Mouse (Mus musculus) macrophage (primary cell): Measurements from ENCODE around the gene Mc1r. TPM values are rescaled to one million over a fixed set of nuclear protein-coding genes. Genes with fewer than 3 reads are reported as not detected.

Source experiments
- H3K27ac ChIP-seq: fragments of 350-480 bp; formaldehyde crosslinking; 2 replicates; pipeline ENCODE4 v1.9.0; 2021
- H3K36me3 ChIP-seq: fragments of 350-480 bp; formaldehyde crosslinking; 2 replicates; pipeline ENCODE4 v1.9.0; 2021; ENCODE audit errors: inconsistent target
- H3K4me3 ChIP-seq: fragments of 350-480 bp; formaldehyde crosslinking; 2 replicates; pipeline ENCODE4 v1.9.0; 2021; ENCODE audit errors: inconsistent target
- H3K79me2 ChIP-seq: fragments of 350-480 bp; formaldehyde crosslinking; 2 replicates; pipeline ENCODE4 v1.9.0; 2021; ENCODE audit errors: inconsistent target
- WGBS: methylation state at CpG from one replicate; pipeline ENCODE4 v1.1.7; 2026; ENCODE audit warnings: inconsistent platforms; ENCODE audit not compliant: missing documents; 5-methylcytosine and 5-hydroxymethylcytosine counted together
- polyA plus RNA-seq: library from polyadenylated mRNA; stranded (reverse); fragments of 250-400 nt; gene quantifications from 3 replicates; pipeline ENCODE4 v1.2.4, GENCODE M21; 2018; ENCODE audit warnings: inconsistent platforms
- total RNA-seq, 78 experiments: library from RNA; depleted of rRNA; stranded (reverse); fragments of 250-400 nt; gene quantifications; 1 replicate in 9 of 78; 2 replicates in 24 of 78; 3 replicates in 43 of 78; 4 replicates in 2 of 78; pipeline ENCODE4 v1.2.4; 2018; ENCODE audit warnings: inconsistent platforms in 56 of 78

The Mc1r gene
- total RNA-seq (2018; cell fraction: chromatin; rRNA removed) = not detected
- not detected for total RNA-seq (2018; cell fraction: cytosol; rRNA removed)
- under 1 TPM in 3 of 26 experiments, not detected in 23; 0.18 to 0.65 (median 0.29) TPM for total RNA-seq (2018; cell fraction: nucleus; rRNA removed)
- polyA plus RNA-seq = not detected in 3 replicates

DNA sequence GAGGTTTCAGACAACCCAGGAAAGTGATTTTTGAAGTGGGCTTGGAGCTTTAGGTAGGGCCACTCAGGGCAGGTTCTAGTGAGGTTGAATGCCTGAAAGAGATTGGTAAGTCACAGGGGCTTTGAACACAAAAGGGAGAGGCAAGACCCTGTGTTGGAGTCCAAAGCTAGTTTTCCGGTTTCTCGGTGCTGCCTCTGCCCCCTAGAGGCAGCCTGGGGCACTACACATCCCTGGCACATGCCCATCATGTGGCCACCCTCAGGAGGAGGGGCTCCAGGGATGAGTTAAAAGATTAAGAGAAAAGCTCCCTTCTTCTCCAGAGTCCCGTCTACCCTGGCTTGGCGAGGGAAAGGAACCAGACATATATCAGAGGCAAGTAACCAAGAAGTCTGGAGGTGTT, at the start of gene Mc1r:
TSS of gene Mc1r (plus strand) at position 322 of the 400 bp plus-strand sequence.
- H3K4me3 ChIP-seq = no peak within 1 kb of the TSS
- peaks cover 5% of the 10 kb centered on the region for H3K36me3 ChIP-seq
- 16% methylated on average over 4 of the region's 4 CpGs for WGBS
- no peak within 1 kb of the TSS for H3K27ac ChIP-seq
- H3K79me2 ChIP-seq = no peaks in the 10 kb centered on the region

DNA sequence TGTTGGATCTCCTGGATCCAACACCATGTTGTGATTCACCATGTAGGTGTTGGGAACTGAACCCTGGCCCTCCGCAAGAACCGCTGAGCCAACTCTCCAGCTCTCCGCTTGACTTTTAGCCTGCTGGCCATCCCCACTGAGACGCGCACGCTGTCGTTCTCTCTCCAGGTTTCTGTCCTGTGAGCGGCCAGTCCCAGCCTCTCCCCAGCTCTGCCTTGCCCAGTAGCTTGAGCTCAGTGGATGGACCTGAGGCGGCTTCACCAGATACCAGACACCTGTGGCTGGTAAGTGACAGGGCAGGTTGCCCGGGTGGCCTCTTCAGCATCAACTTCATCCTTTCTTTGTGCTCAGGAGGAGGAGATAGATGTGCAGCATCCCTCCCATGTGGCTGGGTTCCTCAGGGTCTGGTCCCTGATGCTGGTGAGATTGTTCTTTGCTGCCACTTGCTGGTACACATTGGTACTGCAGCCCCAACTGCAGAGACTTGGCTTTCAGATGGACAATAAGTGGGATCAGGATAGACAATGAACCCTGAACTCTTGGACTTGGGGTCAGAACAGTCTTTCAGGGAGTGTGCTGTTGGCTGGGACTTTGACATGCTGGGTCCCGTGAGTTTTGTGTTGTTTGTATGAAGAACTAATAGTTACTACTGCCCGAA, 45.7 kb upstream of the Mc1r start:
- no peaks in the 10 kb centered on the region for H3K79me2 ChIP-seq
- H3K4me3 ChIP-seq = no peak overlapping the region
- WGBS = 63% methylated on average over 12 of the region's 12 CpGs
- no peak overlapping the region for H3K27ac ChIP-seq
- no peaks in the 10 kb centered on the region for H3K36me3 ChIP-seq

DNA sequence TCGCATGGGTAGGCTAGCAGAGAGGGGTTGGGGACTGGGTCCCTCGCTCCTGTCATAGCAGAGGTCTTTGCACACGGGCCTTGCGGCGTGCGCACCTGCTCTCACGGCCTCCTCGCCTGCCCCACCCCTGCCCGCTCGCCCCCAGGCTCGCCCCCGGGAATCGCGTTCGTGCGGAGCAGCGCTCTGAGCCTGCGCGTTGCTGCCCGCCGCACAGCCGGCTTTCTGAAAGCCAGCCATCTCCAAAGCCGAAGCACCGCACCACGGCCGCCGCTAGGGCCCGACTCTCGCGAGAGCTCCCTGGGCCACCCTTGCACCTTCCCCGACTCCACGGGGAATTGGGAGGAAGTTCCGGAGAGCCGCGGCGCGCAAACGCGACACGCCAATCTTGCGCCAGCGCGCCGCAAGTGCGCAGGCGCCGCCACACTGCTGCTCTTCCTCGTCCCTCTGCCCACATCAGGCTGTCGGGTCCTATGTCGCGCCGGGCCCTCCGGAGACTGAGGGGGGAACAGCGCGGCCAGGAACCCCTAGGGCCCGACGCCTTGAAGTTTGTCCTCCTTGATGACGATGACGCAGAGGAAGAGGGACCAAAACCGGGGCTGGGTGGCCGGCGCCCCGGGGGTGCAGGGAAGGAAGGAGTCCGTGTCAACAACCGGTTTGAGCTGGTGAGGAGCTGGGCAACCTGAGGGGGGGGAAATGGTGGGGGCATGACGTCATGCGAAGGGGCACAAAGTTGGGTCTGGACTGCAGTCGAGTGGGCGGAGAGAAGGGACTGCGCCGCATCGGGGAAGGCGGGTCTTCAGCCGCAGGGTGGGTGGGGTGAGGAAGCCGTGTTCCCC, 33.3 kb upstream of the Mc1r start, which contains the start of gene Tcf25:
TSS of gene Tcf25 (plus strand) at position 351 of the 836 bp plus-strand sequence.
- under 1% methylated on average over 57 of the region's 75 CpGs for WGBS
- Histone ChIP-seq H3K36me3 (no peaks in the 10 kb centered on the region), H3K27ac (peak within 1 kb of the TSS; percentile 90), H3K79me2 (peaks cover 49% of the 10 kb centered on the region), H3K4me3 (peak within 1 kb of the TSS; percentile 76)

DNA sequence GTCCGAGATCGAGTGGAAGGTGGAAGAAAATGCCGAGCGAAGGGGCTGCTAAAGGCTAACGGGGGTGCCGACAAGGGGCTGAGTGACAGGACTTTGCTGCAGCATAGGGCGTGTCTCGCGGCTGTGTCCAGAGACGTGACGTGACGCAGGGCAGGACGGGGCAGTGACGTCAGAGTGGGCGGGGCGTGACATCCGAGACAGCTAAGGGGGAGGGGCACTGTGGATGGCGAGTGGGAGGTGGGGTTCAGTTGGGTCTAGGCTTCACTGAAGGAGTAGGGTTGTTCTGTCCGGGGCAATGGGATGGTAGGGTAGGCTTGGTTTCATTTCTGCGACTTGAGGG, 32.7 kb upstream of the Mc1r start:
- WGBS = under 1% methylated on average over 20 of the region's 20 CpGs

DNA sequence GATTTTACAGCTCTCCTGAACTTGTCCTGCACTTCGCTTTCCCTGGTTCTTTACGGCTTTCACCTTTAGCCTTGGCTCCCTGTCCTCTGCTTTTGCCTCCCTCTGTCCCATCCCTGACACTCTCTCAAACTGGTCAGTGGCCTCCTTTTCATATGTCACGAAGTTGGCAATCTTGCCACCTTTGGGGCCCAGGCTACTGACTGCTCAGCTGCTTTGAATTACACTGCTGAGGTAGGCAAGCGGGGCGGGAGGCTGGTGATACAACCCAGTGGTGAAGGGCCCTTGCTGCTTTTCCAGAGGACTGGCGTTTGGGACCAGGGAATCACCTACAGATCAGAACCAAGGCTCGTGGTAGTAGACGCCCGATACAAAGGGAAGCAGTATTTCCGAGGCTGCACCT, 31.2 kb upstream of the Mc1r start:
- Histone ChIP-seq H3K36me3 (peaks cover 13% of the 10 kb centered on the region; the same call in 1 of the 2 replicates), H3K27ac (no peak overlapping the region), H3K4me3 (no peak overlapping the region), H3K79me2 (peaks cover 70% of the 10 kb centered on the region)
- 96% methylated on average over 10 of the region's 10 CpGs for WGBS

More for the DNA sequence above, 32.7 kb upstream of the Mc1r start:
- Histone ChIP-seq H3K27ac (peak overlapping the region; percentile 90), H3K79me2 (peaks cover 55% of the 10 kb centered on the region), H3K4me3 (peak overlapping the region; percentile 76), H3K36me3 (no peaks in the 10 kb centered on the region)

DNA sequence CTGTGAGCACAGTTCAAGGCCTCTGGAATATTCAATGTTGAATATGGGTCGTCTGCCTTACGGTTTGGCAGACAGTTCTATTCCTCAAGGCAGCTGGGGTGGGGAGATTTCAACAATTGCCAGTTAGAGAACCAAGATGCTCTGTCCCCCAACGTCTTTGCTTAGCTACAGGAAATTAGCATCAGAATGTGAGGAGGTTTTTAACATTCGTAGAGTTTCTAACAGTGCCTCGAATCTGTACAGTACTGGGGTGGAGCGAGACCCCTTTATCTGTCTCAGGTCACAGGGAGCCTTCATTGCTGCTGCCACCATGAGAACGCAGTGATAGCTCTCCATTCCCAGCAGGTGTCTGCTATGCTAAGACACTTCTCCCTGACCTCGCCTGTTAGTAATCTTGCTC, 30.8 kb upstream of the Mc1r start:
- Histone ChIP-seq H3K4me3 (no peak overlapping the region), H3K36me3 (peaks cover 17% of the 10 kb centered on the region; the same call in 1 of the 2 replicates), H3K27ac (no peak overlapping the region), H3K79me2 (peaks cover 74% of the 10 kb centered on the region)
- WGBS = 85% methylated on average over 7 of the region's 8 CpGs

DNA sequence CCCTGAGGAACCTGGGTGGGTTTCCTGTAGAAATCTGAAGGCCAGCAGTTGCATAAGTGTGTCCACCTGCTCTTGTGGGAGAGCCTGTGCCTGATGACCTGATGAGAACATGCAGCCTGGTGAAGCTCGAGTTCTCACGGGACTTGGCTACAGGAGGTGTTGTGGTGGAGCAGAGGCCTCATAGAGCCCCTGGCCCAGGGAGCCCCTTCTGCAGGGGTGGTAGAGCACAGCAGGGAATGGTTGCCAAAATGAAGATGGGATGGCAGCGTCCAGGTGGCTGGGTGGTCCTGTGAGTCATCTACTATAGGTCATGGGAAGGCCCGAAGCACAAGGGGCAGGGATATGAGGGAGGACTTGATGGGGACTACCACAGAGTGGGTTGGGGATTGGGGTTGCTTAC, 25.2 kb upstream of the Mc1r start:
- 99% methylated on average over 4 of the region's 4 CpGs for WGBS
- Histone ChIP-seq H3K79me2 (peaks cover 51% of the 10 kb centered on the region), H3K27ac (no peak overlapping the region), H3K4me3 (no peak overlapping the region), H3K36me3 (peaks cover 73% of the 10 kb centered on the region)

DNA sequence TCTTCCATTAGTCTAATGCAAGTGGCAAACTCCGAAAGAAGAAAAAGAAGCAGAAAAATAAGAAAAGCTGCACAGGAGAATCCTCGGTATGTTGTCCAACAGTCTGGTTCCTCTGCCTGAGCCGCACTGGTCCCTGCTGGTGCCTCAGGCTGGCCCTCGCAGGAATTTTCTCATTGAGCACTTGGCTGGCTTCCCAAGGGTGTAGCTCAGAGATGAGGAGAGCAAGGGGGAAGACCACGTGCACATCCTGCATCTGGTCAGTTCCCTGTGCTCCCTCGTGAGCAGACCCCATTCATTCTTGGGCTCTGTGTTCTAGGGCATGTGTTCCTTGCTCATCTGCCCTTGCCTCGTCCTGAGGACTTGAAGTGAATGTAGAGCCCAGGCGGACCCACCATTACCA, 24.4 kb upstream of the Mc1r start:
- Histone ChIP-seq H3K79me2 (peaks cover 43% of the 10 kb centered on the region), H3K27ac (no peak overlapping the region), H3K4me3 (no peak overlapping the region), H3K36me3 (peaks cover 81% of the 10 kb centered on the region)
- WGBS = 98% methylated on average over 8 of the region's 8 CpGs

DNA sequence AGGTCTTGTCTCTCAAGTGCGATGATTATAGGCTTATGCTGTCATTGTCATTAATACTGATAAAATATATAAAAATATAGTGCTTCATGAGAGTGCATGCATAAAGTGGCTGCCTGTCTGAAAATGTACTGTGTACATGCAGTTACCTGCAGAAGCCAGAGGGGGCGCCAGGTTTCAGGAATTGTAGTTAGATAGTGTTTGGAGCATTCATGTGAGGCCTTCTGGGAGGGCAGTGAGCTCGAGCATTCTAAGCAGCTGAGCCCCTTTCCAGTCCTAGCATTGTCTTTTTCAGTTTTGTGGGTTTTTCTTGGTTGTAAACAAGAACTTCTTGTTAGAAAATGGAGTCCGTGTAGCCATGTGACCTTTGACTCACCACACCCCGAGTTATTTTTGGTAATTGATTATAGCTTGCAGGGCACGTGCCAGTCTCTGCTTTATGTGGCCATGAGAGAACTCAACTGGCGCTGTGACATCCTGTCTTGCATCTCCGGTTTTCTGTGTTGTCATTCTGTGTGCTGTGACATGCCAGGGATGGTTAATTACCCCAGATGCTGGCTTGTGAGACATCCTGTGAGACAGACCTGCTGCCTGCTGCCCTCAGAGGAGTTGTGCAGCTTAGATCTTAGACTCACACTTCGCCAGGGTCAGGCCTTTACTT, 21.9 kb upstream of the Mc1r start:
- peaks cover 99% of the 10 kb centered on the region for H3K36me3 ChIP-seq
- peaks cover 18% of the 10 kb centered on the region for H3K79me2 ChIP-seq
- 71% methylated on average over 9 of the region's 9 CpGs for WGBS
- peak overlapping the region; percentile 12; the same call in 1 of the 2 replicates for H3K27ac ChIP-seq
- H3K4me3 ChIP-seq = no peak overlapping the region

DNA sequence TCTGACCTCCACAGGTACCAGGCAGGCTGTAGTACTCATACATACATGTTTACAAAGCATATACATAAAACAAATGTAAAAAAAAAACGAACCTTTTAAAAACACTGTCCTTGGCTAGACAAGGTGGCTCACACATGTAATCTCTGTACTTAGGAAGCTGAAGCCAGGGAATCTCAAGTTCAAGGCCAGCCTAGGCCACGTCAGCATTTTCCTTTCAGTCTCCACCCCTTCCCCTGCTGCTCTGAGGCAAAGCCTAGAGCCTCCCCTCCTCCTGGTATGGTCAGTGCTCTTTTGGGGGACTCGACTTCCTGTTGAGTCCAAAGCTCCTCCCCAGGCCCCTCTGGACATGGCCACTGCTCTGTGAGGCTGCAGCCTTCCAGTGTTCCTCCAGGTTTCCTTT, 19.9 kb upstream of the Mc1r start:
- Histone ChIP-seq H3K36me3 (peaks cover 99% of the 10 kb centered on the region), H3K4me3 (no peak overlapping the region), H3K27ac (no peak overlapping the region), H3K79me2 (no peaks in the 10 kb centered on the region)
- WGBS = 89% methylated on average over 3 of the region's 3 CpGs

DNA sequence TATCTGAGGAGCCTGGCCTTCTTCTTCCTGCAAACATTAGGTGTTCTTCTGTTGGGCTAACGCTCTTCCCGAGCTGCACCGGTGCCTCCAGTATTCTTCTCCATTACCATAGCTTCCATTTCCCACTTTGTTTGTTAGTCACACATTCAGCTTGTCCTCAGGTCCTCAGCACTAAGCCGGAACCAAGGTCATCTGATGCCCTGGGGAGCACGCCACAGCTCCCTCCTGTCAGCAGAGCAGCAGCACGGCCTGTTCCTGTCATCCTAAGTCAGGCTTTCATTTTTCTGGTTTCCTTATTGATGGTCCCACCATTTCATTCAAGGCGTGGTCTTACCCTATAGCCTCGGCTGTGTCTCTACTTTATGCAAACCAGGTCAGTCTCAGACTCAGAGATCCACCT, 19.1 kb upstream of the Mc1r start:
- WGBS = 93% methylated on average over 8 of the region's 8 CpGs
- H3K36me3 ChIP-seq = peaks cover 99% of the 10 kb centered on the region
- H3K79me2 ChIP-seq = no peaks in the 10 kb centered on the region
- no peak overlapping the region for H3K4me3 ChIP-seq
- H3K27ac ChIP-seq = no peak overlapping the region

DNA sequence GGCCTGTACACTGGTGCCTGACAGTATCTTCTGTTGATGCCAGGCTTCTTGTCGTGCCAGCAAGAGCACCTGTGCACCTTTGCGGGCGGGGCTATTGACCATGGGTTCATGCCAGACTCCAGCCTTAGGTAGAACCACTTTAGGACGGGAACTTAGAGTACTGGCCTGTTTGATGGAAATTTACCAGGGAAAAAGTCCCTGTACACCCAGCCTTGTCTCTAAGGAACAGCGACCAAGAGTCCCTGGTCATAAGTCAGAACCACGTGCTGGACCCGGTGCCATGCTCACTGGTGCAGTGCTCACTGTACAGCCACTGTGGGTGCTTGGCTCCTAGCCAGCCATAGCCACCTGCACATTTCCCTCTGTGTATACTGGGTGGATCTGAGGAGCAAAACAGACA, 17.9 kb upstream of the Mc1r start:
- Histone ChIP-seq H3K36me3 (peaks cover 99% of the 10 kb centered on the region), H3K79me2 (no peaks in the 10 kb centered on the region), H3K4me3 (no peak overlapping the region), H3K27ac (no peak overlapping the region)
- WGBS = 94% methylated on average over 7 of the region's 7 CpGs

DNA sequence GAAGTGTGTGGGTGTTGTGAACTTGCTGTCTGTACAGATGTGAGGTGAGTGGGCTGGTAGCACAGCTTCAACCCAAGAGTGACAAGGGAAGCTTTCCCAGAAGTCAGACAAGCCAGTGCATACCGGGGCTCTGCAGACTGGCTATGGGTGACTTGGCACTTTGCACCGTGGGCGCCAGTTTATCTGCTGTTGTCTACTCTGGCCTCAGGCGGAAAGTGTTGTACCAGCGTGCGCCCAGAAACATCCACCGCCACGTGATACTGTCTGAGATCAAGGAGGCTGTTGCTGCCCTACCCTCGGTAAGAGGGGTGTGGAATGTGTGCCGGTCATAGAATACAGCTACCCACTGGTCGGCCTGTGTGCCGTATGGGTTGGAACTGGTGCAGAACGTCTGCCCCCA, 8.6 kb upstream of the Mc1r start:
- Histone ChIP-seq H3K4me3 (no peak overlapping the region), H3K36me3 (peaks cover 89% of the 10 kb centered on the region), H3K79me2 (no peaks in the 10 kb centered on the region), H3K27ac (no peak overlapping the region)
- 97% methylated on average over 13 of the region's 13 CpGs for WGBS

DNA sequence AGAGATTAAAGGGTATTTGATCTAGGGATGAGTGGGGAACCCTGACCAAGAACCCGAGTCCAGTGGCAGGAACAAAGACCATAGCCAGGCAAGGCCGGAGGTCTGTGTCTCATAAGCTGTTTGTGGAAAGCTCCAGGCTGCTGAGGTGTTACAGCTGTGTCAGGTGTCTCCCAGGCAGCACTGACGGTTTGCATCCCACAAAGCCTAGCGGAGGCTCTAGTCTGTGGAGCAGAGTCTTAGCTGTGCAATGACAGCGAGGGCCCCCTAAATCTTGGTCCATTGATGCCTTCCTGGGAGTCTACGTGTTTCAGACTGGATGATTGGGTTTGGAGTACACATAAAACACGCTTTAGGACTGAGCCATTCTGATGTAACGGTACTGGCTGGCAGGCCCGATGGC, 5.0 kb upstream of the Mc1r start:
- Histone ChIP-seq H3K36me3 (peaks cover 52% of the 10 kb centered on the region), H3K4me3 (no peak overlapping the region), H3K27ac (no peak overlapping the region), H3K79me2 (no peaks in the 10 kb centered on the region)
- WGBS = 93% methylated on average over 9 of the region's 9 CpGs
